Mouse (Mus musculus): ENCODE data around the gene Rab25.

Gene Rab25

GRCm38 (mm10) chr3:88526157-88527131 lies 21.7 kb downstream of the Rab25 start:
- DNase-seq (ENCODE audit: low spot score in 2 of 2): peak; percentile 57 to 68

GRCm38 (mm10) chr3:88525021-88525420 lies 23.1 kb downstream of the Rab25 start:
- no peak for DNase-seq (ENCODE audit: low spot score in 2 of 2)

GRCm38 (mm10) chr3:88523027-88523426 lies 25.1 kb downstream of the Rab25 start:
- DNase-seq (ENCODE audit: low spot score in 2 of 2): no peak

GRCm38 (mm10) chr3:88521803-88522331 lies 26.2 kb downstream of the Rab25 start:
- peak in 1 of 2 experiments; percentile 35 for DNase-seq (ENCODE audit: low spot score in 2 of 2)

GRCm38 (mm10) chr3:88521156-88521555 lies 26.9 kb downstream of the Rab25 start:
- DNase-seq (ENCODE audit: low spot score in 2 of 2): no peak

- DNase-seq (ENCODE audit: low spot score in 2 of 2): no peak
Measured at GRCm38 (mm10) chr3:88520078-88520477, 28.0 kb downstream of the Rab25 start.

- no peak for DNase-seq (ENCODE audit: low spot score in 2 of 2)
Measured at GRCm38 (mm10) chr3:88518411-88518810, 29.7 kb downstream of the Rab25 start.

GRCm38 (mm10) chr3:88516407-88516806 lies 31.7 kb downstream of the Rab25 start:
- DNase-seq (ENCODE audit: low spot score in 2 of 2): no peak

GRCm38 (mm10) chr3:88515095-88515386 lies 33.1 kb downstream of the Rab25 start:
- no peak for DNase-seq (ENCODE audit: low spot score in 2 of 2)

GRCm38 (mm10) chr3:88514231-88515094 lies 33.6 kb downstream of the Rab25 start:
- no peak for DNase-seq (ENCODE audit: low spot score in 2 of 2)

- DNase-seq (ENCODE audit: low spot score in 2 of 2): no peak
Measured at GRCm38 (mm10) chr3:88513546-88514115, 34.5 kb downstream of the Rab25 start.

- no peak for DNase-seq (ENCODE audit: low spot score in 2 of 2)
Measured at GRCm38 (mm10) chr3:88512896-88513545, 35.1 kb downstream of the Rab25 start.

- no peak for DNase-seq (ENCODE audit: low spot score in 2 of 2)
Measured at GRCm38 (mm10) chr3:88512141-88512895, 35.8 kb downstream of the Rab25 start.

- no peak for DNase-seq (ENCODE audit: low spot score in 2 of 2)
Measured at GRCm38 (mm10) chr3:88511559-88511958, 36.5 kb downstream of the Rab25 start.

GRCm38 (mm10) chr3:88510421-88511289 lies 37.4 kb downstream of the Rab25 start:
- no peak for DNase-seq (ENCODE audit: low spot score in 2 of 2)

- peak; percentile 94 to 95 for DNase-seq (ENCODE audit: low spot score in 2 of 2)
Measured at GRCm38 (mm10) chr3:88509692-88510420, 38.2 kb downstream of the Rab25 start, which contains the start of gene Lmna. Lmna (minus strand) TSS chr3:88509956.

- DNase-seq (ENCODE audit: low spot score in 2 of 2): no peak
Measured at GRCm38 (mm10) chr3:88509250-88509649, 38.9 kb downstream of the Rab25 start.

- DNase-seq (ENCODE audit: low spot score in 2 of 2): no peak
Measured at GRCm38 (mm10) chr3:88505765-88506164, 42.3 kb downstream of the Rab25 start.

GRCm38 (mm10) chr3:88505081-88505480 lies 43.0 kb downstream of the Rab25 start:
- DNase-seq (ENCODE audit: low spot score in 2 of 2): no peak

All from right cerebral cortex, postnatal 36 days (tissue).